Mouse (Mus musculus) spleen, postnatal 36 days (tissue): ENCODE measurements around the gene Lyrm4.
"Not testable (repeated sequence)": the region's sequence is repeated elsewhere in the genome, so short reads cannot be mapped to it uniquely, and the experiment has no call there.

ENCODE experiments used
- DNase-seq, 2 experiments: peaks; one replicate each; pipeline ENCODE4 v3.0.0; 2022; ENCODE audit warnings: low spot score in 2 of 2, mixed read lengths in 1 of 2

Gene Lyrm4

GRCm38 (mm10) chr13:35995231-35995630 lies 122.1 kb downstream of the Lyrm4 start:
- DNase-seq: no peak

- no peak for DNase-seq
Observed at GRCm38 (mm10) chr13:35994067-35994466, 123.3 kb downstream of the Lyrm4 start.

GRCm38 (mm10) chr13:35991185-35991584 lies 126.1 kb downstream of the Lyrm4 start:
- not testable (repeated sequence) for DNase-seq

GRCm38 (mm10) chr13:35989329-35989728 lies 128.0 kb downstream of the Lyrm4 start:
- DNase-seq: no peak

GRCm38 (mm10) chr13:35982985-35983384 lies 134.3 kb downstream of the Lyrm4 start:
- no peak for DNase-seq

GRCm38 (mm10) chr13:35980471-35980870 lies 136.9 kb downstream of the Lyrm4 start:
- DNase-seq: no peak

- DNase-seq: no peak
Observed at GRCm38 (mm10) chr13:35976912-35977311, 140.4 kb downstream of the Lyrm4 start.

- no peak for DNase-seq
Observed at GRCm38 (mm10) chr13:35969829-35970228, 147.5 kb downstream of the Lyrm4 start.

GRCm38 (mm10) chr13:35969431-35969721 lies 147.9 kb downstream of the Lyrm4 start:
- no peak for DNase-seq

- DNase-seq: no peak
Observed at GRCm38 (mm10) chr13:35968719-35969430, 148.5 kb downstream of the Lyrm4 start.

- no peak for DNase-seq
Observed at GRCm38 (mm10) chr13:35968131-35968718, 149.1 kb downstream of the Lyrm4 start.

GRCm38 (mm10) chr13:35967690-35968089 lies 149.6 kb downstream of the Lyrm4 start:
- no peak for DNase-seq

GRCm38 (mm10) chr13:35963583-35963982 lies 153.7 kb downstream of the Lyrm4 start:
- no peak for DNase-seq

- no peak for DNase-seq
Observed at GRCm38 (mm10) chr13:35959391-35960067, 157.8 kb downstream of the Lyrm4 start.

- DNase-seq: no peak
Observed at GRCm38 (mm10) chr13:35958539-35958938, 158.8 kb downstream of the Lyrm4 start, which contains the start of gene Ppp1r3g. Gene Ppp1r3g, plus strand, starts transcription at chr13:35958839.

- DNase-seq: no peak
Observed at GRCm38 (mm10) chr13:35949814-35950455, 167.4 kb downstream of the Lyrm4 start.

GRCm38 (mm10) chr13:35947354-35948000 lies 169.8 kb downstream of the Lyrm4 start:
- peak; percentile 25 to 36 for DNase-seq

- no peak for DNase-seq
Observed at GRCm38 (mm10) chr13:35946659-35947353, 170.5 kb downstream of the Lyrm4 start.

- no peak for DNase-seq
Observed at GRCm38 (mm10) chr13:35940934-35941333, 176.4 kb downstream of the Lyrm4 start.

- no peak for DNase-seq
Observed at GRCm38 (mm10) chr13:35939871-35940665, 177.3 kb downstream of the Lyrm4 start.

- no peak for DNase-seq
Observed at GRCm38 (mm10) chr13:35937991-35938390, 179.3 kb downstream of the Lyrm4 start.
